Mouse (Mus musculus): ENCODE measurements around the gene Ankrd33. TPM values are rescaled to one million over a fixed set of nuclear protein-coding genes. Genes with fewer than 3 reads are reported as not detected.

Ankrd33 gene
- polyA plus RNA-seq (2017; shearing (Covaris generic)) = not detected

DNA sequence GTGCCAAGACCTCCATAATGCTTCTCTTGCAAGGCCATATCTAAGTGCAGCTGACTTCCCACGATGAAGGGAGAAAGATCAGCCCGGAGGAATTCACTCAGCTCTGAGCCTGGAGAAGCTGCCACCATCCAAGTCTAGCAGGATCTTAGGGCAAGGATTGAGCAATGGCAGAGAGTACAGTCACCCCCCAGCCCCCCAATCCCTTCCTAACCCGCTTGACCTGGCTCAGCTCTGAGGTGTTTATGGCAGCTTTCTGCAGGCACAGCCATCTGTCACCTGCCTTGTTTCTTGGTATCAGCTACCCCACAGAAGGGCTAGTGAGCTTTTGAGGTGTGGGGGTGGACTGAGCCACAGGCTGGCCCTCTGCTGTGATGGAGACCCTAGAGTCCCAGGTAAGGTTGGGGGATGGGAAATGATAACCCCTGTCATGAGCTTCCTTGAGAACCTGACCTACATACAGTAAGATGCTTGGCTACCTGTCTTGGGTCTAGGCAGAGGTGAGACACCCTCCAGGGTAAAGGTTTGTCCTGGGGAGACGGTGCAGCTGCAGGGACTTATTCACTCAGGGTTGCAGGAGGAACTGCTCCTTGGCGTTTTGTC is at the start of gene Ankrd33:
Gene Ankrd33, plus strand, starts transcription at position 245 of the 600 bp plus-strand sequence.

DNA sequence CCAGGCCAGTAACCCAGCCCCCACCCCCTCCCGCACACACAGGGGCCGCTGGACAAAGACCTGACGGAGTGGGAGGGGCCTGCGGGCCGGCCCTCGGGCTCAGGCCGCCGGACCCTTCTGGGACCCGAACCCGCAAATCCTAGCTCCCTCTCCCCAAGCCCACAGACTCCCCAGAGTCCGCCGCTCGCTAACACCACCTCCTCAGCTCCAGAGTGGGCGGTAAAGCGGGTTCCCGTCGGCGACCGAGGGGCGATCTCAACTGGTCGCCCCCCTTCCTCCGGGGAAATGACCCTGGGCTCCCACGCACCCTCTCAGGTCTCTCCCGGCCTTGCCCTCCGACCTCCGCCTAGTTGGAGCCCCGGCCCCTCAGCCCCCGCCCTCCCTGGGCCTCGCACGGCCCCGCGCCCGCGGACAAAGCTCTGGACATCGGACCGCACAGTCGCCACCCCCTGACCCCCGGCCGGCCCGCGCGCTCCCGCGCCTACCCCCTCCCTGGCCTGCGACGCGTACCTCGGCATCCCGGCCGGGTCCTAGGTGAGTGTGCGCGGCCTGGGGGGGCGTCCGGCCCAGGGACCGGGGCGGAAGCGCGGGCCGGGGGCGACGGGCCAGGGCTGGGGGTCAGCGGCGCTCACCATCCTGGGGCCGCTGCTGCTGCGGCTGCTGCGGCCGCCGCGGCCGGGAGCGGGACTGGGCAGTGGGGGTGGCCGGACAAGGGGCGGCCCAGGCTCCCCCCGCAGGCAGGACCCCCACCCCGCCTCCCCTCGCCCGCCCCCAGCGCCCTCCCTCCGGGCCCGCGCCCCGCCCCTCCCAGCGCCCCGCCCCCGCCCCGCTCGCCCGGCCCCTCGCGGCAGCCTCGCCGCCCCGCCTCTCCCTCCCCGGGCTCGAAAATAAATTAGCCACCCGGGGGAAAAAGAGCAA is 37.5 kb upstream of the Ankrd33 start, which contains the start of gene Fignl2:
Gene Fignl2, minus strand, starts transcription at position 755 of the 918 bp plus-strand sequence.

DNA sequence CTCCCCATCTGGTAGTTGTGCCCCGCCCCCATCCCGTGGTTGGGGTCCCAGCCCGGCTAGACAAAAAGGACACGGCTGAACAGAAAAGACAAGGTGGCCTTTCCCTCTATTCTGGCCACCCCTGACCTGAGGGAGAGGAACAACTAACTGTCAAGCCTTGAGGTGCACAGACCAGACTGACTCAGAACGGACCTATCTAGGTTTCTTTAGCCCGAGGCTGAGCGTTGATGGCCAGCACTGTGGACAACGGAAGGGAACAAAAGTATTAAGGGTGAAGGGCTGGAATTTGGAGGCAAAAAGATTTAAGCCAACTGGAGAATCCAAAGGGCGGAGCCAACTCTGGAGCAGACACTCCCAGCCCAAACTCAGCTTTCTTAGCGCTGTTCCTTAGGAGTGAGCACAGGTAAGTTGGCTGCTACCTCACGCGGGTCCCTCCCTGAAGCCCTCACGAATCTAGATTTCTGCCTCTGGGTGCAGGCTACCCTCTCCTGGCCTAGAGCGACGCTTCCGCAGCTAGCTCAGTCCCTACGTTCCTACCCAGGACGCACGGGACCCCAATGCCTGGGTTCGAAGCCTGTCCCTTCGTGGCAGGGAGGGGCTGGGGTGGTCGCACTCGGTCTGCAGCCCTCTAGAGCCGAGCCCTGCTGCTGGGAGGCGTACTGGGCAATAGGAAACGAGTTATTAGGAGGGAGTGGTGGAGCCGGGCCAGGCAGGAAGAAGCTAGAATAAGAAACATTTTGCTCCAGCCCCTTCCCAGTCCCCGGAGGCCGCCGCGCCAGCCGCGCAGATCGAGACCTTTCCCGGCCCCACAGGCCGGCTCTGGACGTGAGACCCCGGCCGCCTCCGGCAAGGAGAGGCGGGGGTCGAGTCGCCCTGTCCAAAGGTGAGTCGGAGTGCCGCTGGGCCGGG is 12.9 kb downstream of the Ankrd33 start, which contains the start of gene Acvrl1:
Gene Acvrl1, plus strand, starts transcription at position 342 of the 909 bp plus-strand sequence.

Other genes starting within 250 kb of the Ankrd33 start
- gene Scn8a, start 245.9 kb upstream of the Ankrd33 start, polyA plus RNA-seq (2017; shearing (Covaris generic)) = 0.26 TPM
- not detected for gene Gm47841, start 68.4 kb upstream of the Ankrd33 start, polyA plus RNA-seq (2017; shearing (Covaris generic))
- not detected for gene Fignl2, start 37.2 kb upstream of the Ankrd33 start, polyA plus RNA-seq (2017; shearing (Covaris generic))
- gene Acvrl1, start 12.8 kb downstream of the Ankrd33 start, polyA plus RNA-seq (2017; shearing (Covaris generic)) = 5.3 TPM
- 2.4 TPM for gene Acvr1b, start 58.3 kb downstream of the Ankrd33 start, polyA plus RNA-seq (2017; shearing (Covaris generic))
- 8.4 TPM for gene Grasp, start 108.4 kb downstream of the Ankrd33 start, polyA plus RNA-seq (2017; shearing (Covaris generic))
- 116 TPM for gene Nr4a1, start 138.5 kb downstream of the Ankrd33 start, polyA plus RNA-seq (2017; shearing (Covaris generic))
- 63.0 TPM for gene Atg101, start 168.5 kb downstream of the Ankrd33 start, polyA plus RNA-seq (2017; shearing (Covaris generic))
- not detected for gene 6030408B16Rik, start 177.5 kb downstream of the Ankrd33 start, polyA plus RNA-seq (2017; shearing (Covaris generic))